Mouse (Mus musculus): ENCODE results near the gene Dazap1. TPM values are rescaled to one million over a fixed set of nuclear protein-coding genes. Genes with fewer than 3 reads are reported as not detected.

Dazap1 gene
- polyA plus RNA-seq, 1 experiment from 2014 or later: 43.7 TPM

GRCm38 (mm10) chr10:80276238-80276637, 15.0 kb downstream of the Dazap1 start:
- no peaks in the 10 kb centered on the region for H3K9me3 ChIP-seq (replicated peaks; ENCODE audit: control insufficient read depth, low read length, poor library complexity, severe bottlenecking)
- H3K27ac ChIP-seq (ENCODE audit: low read length): no peak overlapping the region
- H3K9ac ChIP-seq (ENCODE audit: low read depth, low read length): no peak overlapping the region
- no peak overlapping the region for H3K4me3 ChIP-seq (ENCODE audit: low read depth, low read length)
- H3K27me3 ChIP-seq (ENCODE audit: control insufficient read depth, insufficient read depth, low read depth, low read length): no peaks in the 10 kb centered on the region
- ATAC-seq: no peak
- no peak overlapping the region for H3K4me2 ChIP-seq (ENCODE audit: low read length)
- H3K4me1 ChIP-seq (ENCODE audit: control insufficient read depth, insufficient read depth, low read length): no peaks in the 10 kb centered on the region; the same call in 1 of the 2 replicates
- peaks cover 39% of the 10 kb centered on the region for H3K36me3 ChIP-seq (ENCODE audit: control insufficient read depth, insufficient read depth, low read length)
- WGBS: 94% methylated on average over 4 of the region's 5 CpGs

GRCm38 (mm10) chr10:80278390-80278789, 17.1 kb downstream of the Dazap1 start:
- no peak overlapping the region for H3K4me2 ChIP-seq (ENCODE audit: low read length)
- H3K27me3 ChIP-seq (ENCODE audit: control insufficient read depth, insufficient read depth, low read depth, low read length): no peaks in the 10 kb centered on the region
- H3K4me1 ChIP-seq (ENCODE audit: control insufficient read depth, insufficient read depth, low read length): no peaks in the 10 kb centered on the region
- H3K36me3 ChIP-seq (ENCODE audit: control insufficient read depth, insufficient read depth, low read length): peaks cover 47% of the 10 kb centered on the region
- 94% methylated on average over 9 of the region's 9 CpGs for WGBS
- H3K4me3 ChIP-seq (ENCODE audit: low read depth, low read length): no peak overlapping the region
- H3K9ac ChIP-seq (ENCODE audit: low read depth, low read length): no peak overlapping the region
- H3K9me3 ChIP-seq (replicated peaks; ENCODE audit: control insufficient read depth, low read length, poor library complexity, severe bottlenecking): no peaks in the 10 kb centered on the region
- ATAC-seq: no peak
- H3K27ac ChIP-seq (ENCODE audit: low read length): no peak overlapping the region

- no peaks in the 10 kb centered on the region for H3K4me1 ChIP-seq (ENCODE audit: control insufficient read depth, insufficient read depth, low read length)
- H3K27me3 ChIP-seq (ENCODE audit: control insufficient read depth, insufficient read depth, low read depth, low read length): no peaks in the 10 kb centered on the region
- no peaks in the 10 kb centered on the region for H3K9me3 ChIP-seq (replicated peaks; ENCODE audit: control insufficient read depth, low read length, poor library complexity, severe bottlenecking)
- H3K4me2 ChIP-seq (ENCODE audit: low read length): no peak overlapping the region
- H3K9ac ChIP-seq (ENCODE audit: low read depth, low read length): no peak overlapping the region
- peaks cover 56% of the 10 kb centered on the region for H3K36me3 ChIP-seq (ENCODE audit: control insufficient read depth, insufficient read depth, low read length)
- H3K4me3 ChIP-seq (ENCODE audit: low read depth, low read length): no peak overlapping the region
- ATAC-seq: no peak
- H3K27ac ChIP-seq (ENCODE audit: low read length): no peak overlapping the region
- 93% methylated on average over 12 of the region's 12 CpGs for WGBS
Measured at GRCm38 (mm10) chr10:80279273-80279672, 18.0 kb downstream of the Dazap1 start.

- H3K27ac ChIP-seq (ENCODE audit: low read length): no peak overlapping the region
- WGBS: 84% methylated on average over 7 of the region's 7 CpGs
- no peak overlapping the region for H3K9ac ChIP-seq (ENCODE audit: low read depth, low read length)
- no peak overlapping the region for H3K4me2 ChIP-seq (ENCODE audit: low read length)
- no peak overlapping the region for H3K4me3 ChIP-seq (ENCODE audit: low read depth, low read length)
- H3K4me1 ChIP-seq (ENCODE audit: control insufficient read depth, insufficient read depth, low read length): no peaks in the 10 kb centered on the region
- ATAC-seq: no peak
- H3K27me3 ChIP-seq (ENCODE audit: control insufficient read depth, insufficient read depth, low read depth, low read length): no peaks in the 10 kb centered on the region
- peaks cover 66% of the 10 kb centered on the region for H3K36me3 ChIP-seq (ENCODE audit: control insufficient read depth, insufficient read depth, low read length)
- H3K9me3 ChIP-seq (replicated peaks; ENCODE audit: control insufficient read depth, low read length, poor library complexity, severe bottlenecking): no peaks in the 10 kb centered on the region
Measured at GRCm38 (mm10) chr10:80281304-80281703, 20.0 kb downstream of the Dazap1 start.

- 55% methylated on average over 8 of the region's 8 CpGs for WGBS
Measured at GRCm38 (mm10) chr10:80281921-80282371, 20.7 kb downstream of the Dazap1 start.

GRCm38 (mm10) chr10:80282481-80283441, 21.5 kb downstream of the Dazap1 start:
- Histone ChIP-seq H3K27me3 (ENCODE audit: control insufficient read depth, insufficient read depth, low read depth, low read length) (no peaks in the 10 kb centered on the region), H3K4me1 (ENCODE audit: control insufficient read depth, insufficient read depth, low read length) (no peaks in the 10 kb centered on the region), H3K4me2 (ENCODE audit: low read length) (no peak overlapping the region), H3K4me3 (ENCODE audit: low read depth, low read length) (no peak overlapping the region), H3K27ac (ENCODE audit: low read length) (no peak overlapping the region), H3K9ac (ENCODE audit: low read depth, low read length) (0 out of 2 replicates have a peak overlapping the region, but pooled peaks have one; percentile 20), H3K9me3 (replicated peaks; ENCODE audit: control insufficient read depth, low read length, poor library complexity, severe bottlenecking) (no peaks in the 10 kb centered on the region), H3K36me3 (ENCODE audit: control insufficient read depth, insufficient read depth, low read length) (peaks cover 61% of the 10 kb centered on the region)
- ATAC-seq: no peak
- WGBS: 93% methylated on average over 20 of the region's 20 CpGs

More at GRCm38 (mm10) chr10:80281921-80282371, 20.7 kb downstream of the Dazap1 start:
- H3K36me3 ChIP-seq (ENCODE audit: control insufficient read depth, insufficient read depth, low read length): peaks cover 68% of the 10 kb centered on the region
- no peak overlapping the region for H3K9ac ChIP-seq (ENCODE audit: low read depth, low read length)
- H3K27me3 ChIP-seq (ENCODE audit: control insufficient read depth, insufficient read depth, low read depth, low read length): no peaks in the 10 kb centered on the region
- ATAC-seq: no peak
- H3K4me2 ChIP-seq (ENCODE audit: low read length): no peak overlapping the region
- H3K27ac ChIP-seq (ENCODE audit: low read length): no peak overlapping the region
- H3K4me1 ChIP-seq (ENCODE audit: control insufficient read depth, insufficient read depth, low read length): no peaks in the 10 kb centered on the region
- no peaks in the 10 kb centered on the region for H3K9me3 ChIP-seq (replicated peaks; ENCODE audit: control insufficient read depth, low read length, poor library complexity, severe bottlenecking)
- H3K4me3 ChIP-seq (ENCODE audit: low read depth, low read length): no peak overlapping the region

GRCm38 (mm10) chr10:80285222-80286070, 24.2 kb downstream of the Dazap1 start:
- Histone ChIP-seq H3K4me2 (ENCODE audit: low read length) (no peak overlapping the region), H3K4me1 (ENCODE audit: control insufficient read depth, insufficient read depth, low read length) (no peaks in the 10 kb centered on the region), H3K9me3 (replicated peaks; ENCODE audit: control insufficient read depth, low read length, poor library complexity, severe bottlenecking) (no peaks in the 10 kb centered on the region), H3K4me3 (ENCODE audit: low read depth, low read length) (no peak overlapping the region), H3K27ac (ENCODE audit: low read length) (no peak overlapping the region), H3K36me3 (ENCODE audit: control insufficient read depth, insufficient read depth, low read length) (peaks cover 40% of the 10 kb centered on the region), H3K27me3 (ENCODE audit: control insufficient read depth, insufficient read depth, low read depth, low read length) (no peaks in the 10 kb centered on the region), H3K9ac (ENCODE audit: low read depth, low read length) (no peak overlapping the region)
- 77% methylated on average over 13 of the region's 15 CpGs for WGBS
- ATAC-seq: no peak

- H3K36me3 ChIP-seq (ENCODE audit: control insufficient read depth, insufficient read depth, low read length): peaks cover 31% of the 10 kb centered on the region
- H3K4me2 ChIP-seq (ENCODE audit: low read length): no peak overlapping the region
- no peak overlapping the region for H3K9ac ChIP-seq (ENCODE audit: low read depth, low read length)
- no peak for ATAC-seq
- H3K4me3 ChIP-seq (ENCODE audit: low read depth, low read length): no peak overlapping the region
- 93% methylated on average over 12 of the region's 12 CpGs for WGBS
- peaks cover 5% of the 10 kb centered on the region for H3K4me1 ChIP-seq (ENCODE audit: control insufficient read depth, insufficient read depth, low read length)
- H3K27me3 ChIP-seq (ENCODE audit: control insufficient read depth, insufficient read depth, low read depth, low read length): no peaks in the 10 kb centered on the region
- H3K9me3 ChIP-seq (replicated peaks; ENCODE audit: control insufficient read depth, low read length, poor library complexity, severe bottlenecking): no peaks in the 10 kb centered on the region
- H3K27ac ChIP-seq (ENCODE audit: low read length): no peak overlapping the region
Measured at GRCm38 (mm10) chr10:80288097-80288496, 26.8 kb downstream of the Dazap1 start.

Data from midbrain, embryonic 16.5 days (tissue).